Mouse (Mus musculus): ENCODE results near the gene Slc9a2.
"Not testable (repeated sequence)": the region's sequence is repeated elsewhere in the genome, so short reads cannot be mapped to it uniquely, and the experiment has no call there.

Gene Slc9a2

GRCm38 (mm10) chr1:40680067-40680867, at the start of gene Slc9a2:
Gene Slc9a2, plus strand, starts transcription at chr1:40680574.
- DNase-seq (ENCODE audit: low read depth, low spot score): no peak

- DNase-seq (ENCODE audit: low read depth, low spot score): no peak
Observed at GRCm38 (mm10) chr1:40632407-40633062, 47.8 kb upstream of the Slc9a2 start.

- no peak for DNase-seq (ENCODE audit: low read depth, low spot score)
Observed at GRCm38 (mm10) chr1:40634608-40635007, 45.8 kb upstream of the Slc9a2 start.

- DNase-seq (ENCODE audit: low read depth, low spot score): no peak
Observed at GRCm38 (mm10) chr1:40648234-40648633, 32.1 kb upstream of the Slc9a2 start.

GRCm38 (mm10) chr1:40650803-40651497, 29.4 kb upstream of the Slc9a2 start:
- DNase-seq (ENCODE audit: low read depth, low spot score): no peak

GRCm38 (mm10) chr1:40657035-40657434, 23.3 kb upstream of the Slc9a2 start:
- DNase-seq (ENCODE audit: low read depth, low spot score): no peak

GRCm38 (mm10) chr1:40657978-40658496, 22.3 kb upstream of the Slc9a2 start:
- DNase-seq (ENCODE audit: low read depth, low spot score): no peak

- no peak for DNase-seq (ENCODE audit: low read depth, low spot score)
Observed at GRCm38 (mm10) chr1:40659017-40659416, 21.4 kb upstream of the Slc9a2 start.

GRCm38 (mm10) chr1:40659496-40659895, 20.9 kb upstream of the Slc9a2 start:
- no peak for DNase-seq (ENCODE audit: low read depth, low spot score)

- no peak for DNase-seq (ENCODE audit: low read depth, low spot score)
Observed at GRCm38 (mm10) chr1:40660838-40661237, 19.5 kb upstream of the Slc9a2 start.

- no peak for DNase-seq (ENCODE audit: low read depth, low spot score)
Observed at GRCm38 (mm10) chr1:40665401-40666370, 14.7 kb upstream of the Slc9a2 start.

GRCm38 (mm10) chr1:40667442-40667841, 12.9 kb upstream of the Slc9a2 start:
- DNase-seq (ENCODE audit: low read depth, low spot score): not testable (repeated sequence)

GRCm38 (mm10) chr1:40670025-40670424, 10.3 kb upstream of the Slc9a2 start:
- no peak for DNase-seq (ENCODE audit: low read depth, low spot score)

- DNase-seq (ENCODE audit: low read depth, low spot score): no peak
Observed at GRCm38 (mm10) chr1:40671490-40671889, 8.9 kb upstream of the Slc9a2 start.

- no peak for DNase-seq (ENCODE audit: low read depth, low spot score)
Observed at GRCm38 (mm10) chr1:40677306-40677705, 3.1 kb upstream of the Slc9a2 start.

- DNase-seq (ENCODE audit: low read depth, low spot score): no peak
Observed at GRCm38 (mm10) chr1:40680868-40681698, 709 bp downstream of the Slc9a2 start.

GRCm38 (mm10) chr1:40681699-40682510, 1.5 kb downstream of the Slc9a2 start:
- DNase-seq (ENCODE audit: low read depth, low spot score): no peak

GRCm38 (mm10) chr1:40694296-40694695, 13.9 kb downstream of the Slc9a2 start:
- no peak for DNase-seq (ENCODE audit: low read depth, low spot score)

- no peak for DNase-seq (ENCODE audit: low read depth, low spot score)
Observed at GRCm38 (mm10) chr1:40696436-40696835, 16.1 kb downstream of the Slc9a2 start.
